Comparison of ENCODE assay signal across 23 mouse cellular contexts in genomic region chr5:140955666-140956065, GRCm38 (mm10). TPM values are rescaled to one million over a fixed set of nuclear protein-coding genes. Genes with fewer than 3 reads are reported as not detected.
A peak's percentile ranks its signal among the peaks of the same experiment; 100 is the strongest.
DNase-seq lines count a peak whose midpoint lies in the region; ATAC-seq and TF ChIP-seq lines count a peak whose summit lies in the region.
"Had no signal": no experiment of that assay in that cellular context is flagged by ENCODE, and none has a peak within 500 bp of the region (broad histone marks: within the 10 kb centered on the region; RNA-seq: fewer than 3 reads in every experiment).

No protein-coding gene starts in this region.

- peak; percentile 53 for TF ChIP-seq CTCF in lung, embryonic 14.5 days (IDR thresholded peaks at IDR 0.05; ENCODE audit: low read depth)
- no peak for TF ChIP-seq CTCF in lung, adult 2 months (IDR thresholded peaks at IDR 0.05; ENCODE audit: insufficient read depth, low read length)
- no peak for TF ChIP-seq CTCF in thymus, adult 2 months (IDR thresholded peaks at IDR 0.05; ENCODE audit: borderline replicate concordance, control insufficient read depth, extremely low read depth, insufficient read depth, low read length, poor library complexity)

- no peak for TF ChIP-seq POLR2A in lung, adult 2 months (IDR thresholded peaks at IDR 0.05; ENCODE audit: borderline replicate concordance, extremely low read depth, low read depth, low read length)
- TF ChIP-seq POLR2A in thymus, adult 2 months (IDR thresholded peaks at IDR 0.05; ENCODE audit: control insufficient read depth, extremely low read depth, insufficient read depth, low read length, poor library complexity): no peak

- H3K36me3 ChIP-seq in lung, embryonic 14.5 days (ENCODE audit: insufficient read depth): no peaks in the 10 kb centered on the region
- H3K36me3 ChIP-seq in thymus, adult 2 months (ENCODE audit: control insufficient read depth, insufficient read depth, low read length): no peaks in the 10 kb centered on the region; the same call in 1 of the 2 replicates
- no peaks in the 10 kb centered on the region for H3K36me3 ChIP-seq in midbrain, embryonic 15.5 days (replicated peaks)
- H3K36me3 ChIP-seq: embryonic facial prominence, embryonic 13.5 days; limb, embryonic 13.5 days; midbrain, embryonic 13.5 days had no signal

- H3K27ac ChIP-seq in lung, embryonic 14.5 days (ENCODE audit: low read depth): no peak overlapping the region
- H3K27ac ChIP-seq in thymus, adult 2 months (ENCODE audit: control insufficient read depth, insufficient read depth, low read length): no peak overlapping the region
- H3K27ac ChIP-seq in midbrain, embryonic 15.5 days: no peak overlapping the region
- H3K27ac ChIP-seq: embryonic facial prominence, embryonic 13.5 days; gastrocnemius, adult 2 months; hindbrain, embryonic 14.5 days; limb, embryonic 13.5 days; liver, embryonic 14.5 days; midbrain, embryonic 13.5 days had no signal

- H3K9ac ChIP-seq in lung, embryonic 14.5 days: no peak overlapping the region
- no peak overlapping the region for H3K9ac ChIP-seq in midbrain, embryonic 15.5 days
- H3K9ac ChIP-seq: embryonic facial prominence, embryonic 13.5 days; hindbrain, embryonic 14.5 days; limb, embryonic 13.5 days; liver, embryonic 14.5 days; midbrain, embryonic 13.5 days had no signal

- H3K4me3 ChIP-seq in lung, embryonic 14.5 days (ENCODE audit: low read depth, low read length): no peak overlapping the region
- H3K4me3 ChIP-seq in lung, adult 2 months (replicated peaks; ENCODE audit: extremely low read depth, low read depth, low read length): no peak overlapping the region
- no peak overlapping the region for H3K4me3 ChIP-seq in thymus, adult 2 months (ENCODE audit: control insufficient read depth, insufficient read depth, low read length)
- no peak overlapping the region for H3K4me3 ChIP-seq in midbrain, embryonic 15.5 days
- H3K4me3 ChIP-seq: embryonic facial prominence, embryonic 13.5 days; gastrocnemius, adult 2 months; limb, embryonic 13.5 days; midbrain, embryonic 13.5 days had no signal

- H3K4me2 ChIP-seq in lung, embryonic 14.5 days: no peak overlapping the region
- no peak overlapping the region for H3K4me2 ChIP-seq in midbrain, embryonic 15.5 days
- H3K4me2 ChIP-seq: embryonic facial prominence, embryonic 13.5 days; heart, embryonic 11.5 days; hindbrain, embryonic 14.5 days; limb, embryonic 13.5 days; midbrain, embryonic 13.5 days had no signal

- ATAC-seq in lung, embryonic 14.5 days (ENCODE audit: insufficient read depth): no peak
- ATAC-seq in midbrain, embryonic 15.5 days (replicated peaks): no peak
- ATAC-seq: CD4-positive, CD25-positive, alpha-beta regulatory T cell, adult 4 months; intestine, embryonic 16.5 days; midbrain, embryonic 13.5 days had no signal

- H3K27me3 ChIP-seq in lung, embryonic 14.5 days (ENCODE audit: insufficient read depth, low read length): no peaks in the 10 kb centered on the region
- no peaks in the 10 kb centered on the region for H3K27me3 ChIP-seq in thymus, adult 2 months (ENCODE audit: control insufficient read depth, insufficient read depth, low read length)
- no peaks in the 10 kb centered on the region for H3K27me3 ChIP-seq in midbrain, embryonic 15.5 days (replicated peaks)
- H3K27me3 ChIP-seq: embryonic facial prominence, embryonic 13.5 days; limb, embryonic 13.5 days; midbrain, embryonic 13.5 days had no signal

- H3K9me3 ChIP-seq in lung, embryonic 14.5 days (ENCODE audit: low read depth, low read length): no peaks in the 10 kb centered on the region
- no peaks in the 10 kb centered on the region for H3K9me3 ChIP-seq in midbrain, embryonic 15.5 days
- H3K9me3 ChIP-seq: embryonic facial prominence, embryonic 13.5 days; limb, embryonic 13.5 days; midbrain, embryonic 13.5 days had no signal

- WGBS in lung, embryonic 14.5 days: 79% methylated on average over 1 of the region's 1 CpGs
- WGBS in lung, adult 2 months: 89% methylated on average over 1 of the region's 1 CpGs
- 100% methylated on average over 1 of the region's 1 CpGs for WGBS in thymus, adult 2 months
- 92% methylated on average over 1 of the region's 1 CpGs for WGBS in midbrain, embryonic 15.5 days

- DNase-seq in cerebellum, postnatal 14 days: peak; percentile 31 to 35
- no peak for DNase-seq in cerebellum, adult 9-10 months
- DNase-seq in lung, embryonic 14.5 days: no peak
- no peak for DNase-seq in lung, adult 2 months
- peak; percentile 49 for DNase-seq in layer of hippocampus, adult 11-12 months (ENCODE audit: low spot score)
- peak; percentile 28 to 29 for DNase-seq in layer of hippocampus, postnatal 36 days
- DNase-seq in thymus, adult 2 months: no peak
- DNase-seq: cerebellum, adult 8-10 months; gastrocnemius, adult 2 months; heart, postnatal 14 days; lung, postnatal 10 days; right cerebral cortex, postnatal 25 days; thymus, postnatal 36 days had no signal

- H3K4me1 ChIP-seq in lung, embryonic 14.5 days (ENCODE audit: insufficient read depth): no peaks in the 10 kb centered on the region
- H3K4me1 ChIP-seq in lung, adult 2 months (ENCODE audit: control insufficient read depth, insufficient read depth, low read length): no peaks in the 10 kb centered on the region
- no peaks in the 10 kb centered on the region for H3K4me1 ChIP-seq in thymus, adult 2 months (replicated peaks; ENCODE audit: control insufficient read depth, insufficient read depth, low read length)
- H3K4me1 ChIP-seq in midbrain, embryonic 15.5 days: no peaks in the 10 kb centered on the region
- H3K4me1 ChIP-seq: embryonic facial prominence, embryonic 13.5 days; midbrain, embryonic 13.5 days had no signal

RNA-seq across cellular contexts. Expression of gene Card11, which starts 44.7 kb away (rescaled TPM):
- polyA plus RNA-seq in lung, embryonic 14.5 days (2014; fragmentation: Nextera tagmentation; extraction: Ambion mirVana): 0.25 and 0.37 TPM in 2 replicates
- polyA plus RNA-seq in lung, adult 2 months (2012; rRNA removed): 12.3 and 15.3 TPM in 2 replicates
- total RNA-seq in layer of hippocampus, postnatal 36 days (2021): under 1 TPM in 1 of 2 experiments, not detected in 1; 0.13 TPM
- polyA plus RNA-seq in thymus, adult 2 months (2012; rRNA removed): 51.2 and 56.1 TPM in 2 replicates
- 0.17 and 0.19 TPM in 2 replicates for polyA plus RNA-seq in midbrain, embryonic 15.5 days (2015; fragmentation: Nextera tagmentation; extraction: Ambion mirVana)
- total RNA-seq: granulocyte monocyte progenitor cell, adult 5-6 weeks had no signal

Comparison
In these comparisons a context has a peak if more than half of its experiments do, and no peak if none do; other contexts are left out.
1. DNase-seq: peak in cerebellum, postnatal 14 days (2 of 2), layer of hippocampus, adult 11-12 months (single experiment) and layer of hippocampus, postnatal 36 days (2 of 2); none in cerebellum, adult 9-10 months (single experiment), lung, embryonic 14.5 days (single experiment), lung, adult 2 months (single experiment) and thymus, adult 2 months (single experiment).